Mouse (Mus musculus) heart, postnatal 0 days (tissue): ENCODE measurements around the gene Col5a1. TPM values are rescaled to one million over a fixed set of nuclear protein-coding genes. Genes with fewer than 3 reads are reported as not detected.

ENCODE experiments used
- ATAC-seq: fragments of 200-750 bp; cut with Nextera tagmentation; 2 replicates; pipeline ENCODE4 v1.8.0; 2017; ENCODE audit warnings: low read depth, moderate number of reproducible peaks, moderate library complexity; ENCODE audit not compliant: insufficient read depth
- DNase-seq: peaks from one replicate; pipeline ENCODE4 v3.0.0-alpha.2; 2016; ENCODE audit warnings: low spot score
- H3K27ac ChIP-seq: fragments of 300-500 bp; sonication (generic); 2 replicates; pipeline ENCODE4 v1.5.1; 2014; ENCODE audit warnings: low read depth, mild to moderate bottlenecking
- H3K27me3 ChIP-seq: fragments of 300-500 bp; sonication (generic); 2 replicates; pipeline ENCODE4 v1.6.1; 2014; ENCODE audit warnings: low read length, mixed read lengths; ENCODE audit not compliant: control insufficient read depth, insufficient read depth
- H3K36me3 ChIP-seq: fragments of 300-500 bp; sonication (generic); replicated peaks from 2 replicates; pipeline ENCODE4 v1.6.1; 2014; ENCODE audit warnings: low read length, mixed read lengths; ENCODE audit not compliant: control insufficient read depth, insufficient read depth
- H3K4me1 ChIP-seq: fragments of 300-500 bp; sonication (generic); 2 replicates; pipeline ENCODE4 v1.6.1; 2014; ENCODE audit warnings: antibody characterized with exemption; ENCODE audit not compliant: control insufficient read depth, insufficient read depth
- H3K4me2 ChIP-seq: fragments of 300-500 bp; sonication (generic); 2 replicates; pipeline ENCODE4 v1.6.1; 2014; ENCODE audit warnings: low read depth, mild to moderate bottlenecking, low read length, moderate library complexity
- H3K4me3 ChIP-seq: fragments of 300-500 bp; sonication (generic); 2 replicates; pipeline ENCODE4 v1.5.1; 2014; ENCODE audit warnings: low read depth, low read length
- H3K9ac ChIP-seq: fragments of 300-500 bp; sonication (generic); replicated peaks from 2 replicates; pipeline ENCODE4 v1.6.1; 2014; ENCODE audit warnings: low read depth, low read length, mixed read lengths
- H3K9me3 ChIP-seq: fragments of 300-500 bp; sonication (generic); replicated peaks from 2 replicates; pipeline ENCODE4 v1.6.1; 2016; ENCODE audit warnings: low read length; ENCODE audit not compliant: control insufficient read depth
- CTCF ChIP-seq: IDR thresholded peaks from 2 replicates; pipeline ENCODE4 v1.5.1; 2016; ENCODE audit warnings: antibody characterized with exemption, control low read depth, low read depth
- EP300 ChIP-seq: IDR thresholded peaks from 2 replicates; pipeline ENCODE4 v1.6.1; 2016; ENCODE audit warnings: antibody characterized with exemption, low read depth
- WGBS: fragments of 180-500 bp; shearing (Covaris S2); extraction: QIAGEN DNeasy Blood & Tissue Kit; methylation state at CpG from one replicate; pipeline ENCODE4 v1.1.7; 2014; 5-methylcytosine and 5-hydroxymethylcytosine counted together
- polyA plus RNA-seq: library from polyadenylated mRNA; unstranded; fragments of >200 nt; fragmentation: Nextera tagmentation; extraction: Ambion mirVana; gene quantifications from 2 replicates; pipeline ENCODE4 v1.2.1, GENCODE M21; 2015
- total RNA-seq: library from RNA; depleted of rRNA; stranded (reverse); fragments of >200 nt; gene quantifications from 2 replicates; pipeline ENCODE4 v1.2.3, GENCODE M21; 2014; ENCODE audit warnings: low replicate concordance

The Col5a1 gene
- total and polyA plus RNA-seq, 2 experiments from 2014 or later = 41.9 to 129 TPM

- H3K9ac ChIP-seq = no peak overlapping the region
- TF ChIP-seq EP300 (no peak), CTCF (no peak)
- WGBS = 77% methylated on average over 4 of the region's 4 CpGs
- H3K4me3 ChIP-seq = no peak overlapping the region
- no peaks in the 10 kb centered on the region for H3K36me3 ChIP-seq
- no peaks in the 10 kb centered on the region for H3K4me1 ChIP-seq
- no peak overlapping the region for H3K27ac ChIP-seq
- H3K9me3 ChIP-seq = no peaks in the 10 kb centered on the region
- H3K27me3 ChIP-seq = no peaks in the 10 kb centered on the region
- no peak for ATAC-seq
- H3K4me2 ChIP-seq = no peak overlapping the region
- no peak for DNase-seq
These were observed 139.6 kb downstream of the Col5a1 start for GRCm38 (mm10) chr2:28025776-28026175.

DNA sequence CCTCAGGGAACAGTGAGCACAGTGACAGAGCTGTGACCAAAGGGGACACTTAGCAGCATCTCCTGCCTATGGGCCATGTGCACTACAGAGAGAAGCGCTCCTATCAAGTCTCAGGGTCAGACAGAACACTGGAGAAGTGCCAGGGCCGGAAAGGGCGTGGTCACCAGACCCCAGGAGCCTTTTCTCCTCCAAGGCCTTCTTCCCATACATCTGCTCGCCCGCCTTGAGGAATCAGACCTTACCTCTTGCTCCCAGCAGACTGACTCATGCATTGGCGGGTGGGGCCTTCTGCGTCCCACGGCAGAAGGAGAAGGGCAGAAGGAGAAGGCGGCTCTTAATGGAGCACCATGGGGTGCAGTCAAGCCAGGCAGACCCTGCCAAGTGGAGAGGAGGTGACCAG, 145.6 kb downstream of the Col5a1 start:
- 57% methylated on average over 9 of the region's 9 CpGs for WGBS
- DNase-seq (no peak), ATAC-seq (no peak; the same call in 1 of the 2 replicates)
- Histone ChIP-seq H3K9me3 (no peaks in the 10 kb centered on the region), H3K4me2 (no peak overlapping the region), H3K4me3 (no peak overlapping the region), H3K27ac (no peak overlapping the region), H3K4me1 (0 out of 2 replicates have a peak, but pooled peaks cover under 1% of the 10 kb centered on the region), H3K27me3 (no peaks in the 10 kb centered on the region), H3K9ac (no peak overlapping the region), H3K36me3 (no peaks in the 10 kb centered on the region)
- no peak for TF ChIP-seq CTCF
- TF ChIP-seq EP300 = no peak

GRCm38 (mm10) chr2:28032469-28032868, 146.2 kb downstream of the Col5a1 start:
- H3K4me1 ChIP-seq = peaks cover 7% of the 10 kb centered on the region; the same call in 1 of the 2 replicates
- H3K27me3 ChIP-seq = no peaks in the 10 kb centered on the region
- H3K36me3 ChIP-seq = no peaks in the 10 kb centered on the region
- H3K9ac ChIP-seq = no peak overlapping the region
- TF ChIP-seq CTCF (no peak), EP300 (no peak)
- ATAC-seq = no peak
- no peak overlapping the region for H3K4me2 ChIP-seq
- no peaks in the 10 kb centered on the region for H3K9me3 ChIP-seq
- no peak overlapping the region for H3K4me3 ChIP-seq
- no peak for DNase-seq
- H3K27ac ChIP-seq = no peak overlapping the region
- WGBS = 57% methylated on average over 11 of the region's 11 CpGs

DNA sequence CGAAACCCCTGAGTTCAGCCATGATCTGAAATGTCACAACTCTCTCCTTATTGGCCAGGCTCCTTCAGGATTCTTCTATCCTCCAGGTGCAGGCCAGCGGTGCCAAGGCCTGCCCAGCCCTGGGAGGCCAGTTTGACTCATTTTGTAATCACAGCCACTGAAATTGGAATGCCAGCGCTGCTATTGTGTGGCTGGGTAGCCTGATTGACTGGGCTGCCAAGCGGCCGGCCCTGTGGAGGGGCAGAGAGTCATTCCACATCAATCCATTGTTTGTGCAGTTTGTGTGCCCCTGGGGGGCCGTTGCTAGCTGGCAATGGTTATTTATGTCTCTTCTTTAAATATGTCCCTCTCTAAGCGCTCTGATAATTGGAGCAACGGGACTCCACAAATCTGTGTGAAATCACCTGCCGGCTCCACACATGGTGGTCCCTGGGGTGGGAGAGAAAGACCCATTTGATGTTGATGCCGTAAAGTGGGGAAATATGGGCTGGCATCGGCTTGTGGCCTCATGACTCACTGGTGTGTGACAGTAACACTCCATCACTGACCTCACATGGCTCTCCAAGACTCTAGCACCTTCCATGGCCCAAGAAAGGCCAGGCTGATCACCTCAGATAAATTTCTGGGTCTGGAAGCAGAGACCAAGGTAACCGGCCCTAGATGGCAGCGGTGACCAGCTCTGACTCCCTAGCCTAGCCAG, 147.9 kb downstream of the Col5a1 start:
- 79% methylated on average over 13 of the region's 13 CpGs for WGBS
- TF ChIP-seq CTCF (no peak), EP300 (no peak)
- ATAC-seq = no peak

GRCm38 (mm10) chr2:28036788-28037187, 150.6 kb downstream of the Col5a1 start:
- DNase-seq (no peak), ATAC-seq (no peak)
- H3K4me1 ChIP-seq = peaks cover 18% of the 10 kb centered on the region; the same call in 1 of the 2 replicates
- H3K9me3 ChIP-seq = no peaks in the 10 kb centered on the region
- no peak for TF ChIP-seq CTCF
- TF ChIP-seq EP300 = no peak
- no peaks in the 10 kb centered on the region; the same call in 1 of the 2 replicates for H3K36me3 ChIP-seq
- H3K9ac ChIP-seq = no peak overlapping the region
- H3K4me2 ChIP-seq = no peak overlapping the region
- H3K4me3 ChIP-seq = no peak overlapping the region
- no peaks in the 10 kb centered on the region for H3K27me3 ChIP-seq
- no peak overlapping the region for H3K27ac ChIP-seq
- WGBS = 82% methylated on average over 13 of the region's 13 CpGs

More for the DNA sequence above, 147.9 kb downstream of the Col5a1 start:
- Histone ChIP-seq H3K4me2 (no peak overlapping the region), H3K27ac (no peak overlapping the region), H3K4me3 (no peak overlapping the region), H3K9ac (no peak overlapping the region), H3K27me3 (no peaks in the 10 kb centered on the region), H3K9me3 (no peaks in the 10 kb centered on the region), H3K36me3 (no peaks in the 10 kb centered on the region; the same call in 1 of the 2 replicates), H3K4me1 (peaks cover 18% of the 10 kb centered on the region; the same call in 1 of the 2 replicates)
- DNase-seq = no peak
